ENCODE assay signal across 9 mouse cellular contexts in the genomic region with DNA sequence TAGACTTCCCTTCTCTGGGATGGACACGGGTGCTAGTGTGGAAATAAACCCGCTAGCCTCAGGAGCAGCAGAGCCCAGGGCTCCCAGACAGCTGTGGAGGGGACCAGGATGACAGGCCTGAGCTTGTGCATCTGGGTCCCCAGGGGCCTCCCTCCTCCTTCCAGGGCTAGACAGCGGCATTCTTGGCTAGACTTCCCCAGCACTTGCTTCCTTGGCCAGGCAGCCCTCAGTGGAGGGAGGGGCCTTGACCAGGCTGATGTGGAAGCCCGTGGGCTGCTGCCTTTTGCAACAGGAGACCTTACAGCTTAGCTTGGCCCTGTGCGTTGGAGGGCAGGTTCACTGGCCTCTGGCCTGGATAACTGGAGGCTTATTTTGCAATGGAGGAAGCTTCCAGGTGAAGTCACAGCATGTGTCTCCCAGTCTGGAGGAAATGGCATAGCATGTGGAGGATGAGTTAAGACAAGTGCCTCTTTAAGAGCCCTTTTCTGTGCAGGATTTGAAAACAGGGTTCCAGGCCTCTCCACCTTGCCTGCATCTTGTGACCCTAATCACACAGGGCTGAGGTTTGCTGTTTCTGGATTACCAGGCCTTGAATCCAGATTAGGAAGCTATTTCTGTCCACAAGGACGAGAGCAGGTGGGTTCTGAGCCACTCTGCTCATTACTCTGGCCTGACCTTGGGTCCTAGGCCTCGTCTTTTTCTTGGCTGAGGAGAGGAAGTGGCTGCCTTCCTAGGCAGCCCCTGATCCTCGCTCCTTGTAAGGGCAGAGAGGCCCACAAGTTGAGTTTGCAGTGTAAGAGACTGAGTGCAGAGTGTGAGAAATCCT. TPM values are rescaled to one million over a fixed set of nuclear protein-coding genes. Genes with fewer than 3 reads are reported as not detected.
DNase-seq lines count a peak whose midpoint lies in the region; ATAC-seq and TF ChIP-seq lines count a peak whose summit lies in the region.
"Had no signal": no experiment of that assay in that cellular context is flagged by ENCODE, and none has a peak within 500 bp of the region (broad histone marks: within the 10 kb centered on the region; RNA-seq: fewer than 3 reads in every experiment).

No protein-coding gene starts in this region.

- 0 out of 2 replicates have a peak, but pooled peaks have one; percentile 13 for ATAC-seq in hindbrain, embryonic 16.5 days
- peak; percentile 53 for ATAC-seq in liver, postnatal 0 days
- ATAC-seq in erythroid progenitor cell, adult 5-6 weeks (replicated peaks; ENCODE audit: low FRiP score, poor library complexity, severe bottlenecking) = no peak

- TF ChIP-seq EP300 in liver, postnatal 0 days (IDR thresholded peaks at IDR 0.05; ENCODE audit: low read depth) = no peak

- no peaks in the 10 kb centered on the region for H3K27me3 ChIP-seq in hindbrain, embryonic 16.5 days (replicated peaks; ENCODE audit: control insufficient read depth, insufficient read depth, low read length)
- no peaks in the 10 kb centered on the region for H3K27me3 ChIP-seq in liver, postnatal 0 days (ENCODE audit: insufficient read depth, low read length)

- peaks cover 30% of the 10 kb centered on the region for H3K4me1 ChIP-seq in hindbrain, embryonic 16.5 days (ENCODE audit: control insufficient read depth, insufficient read depth, low read depth, low read length)
- H3K4me1 ChIP-seq in liver, postnatal 0 days (ENCODE audit: insufficient read depth) = peaks cover 59% of the 10 kb centered on the region

- H3K9me3 ChIP-seq in hindbrain, embryonic 16.5 days (ENCODE audit: control insufficient read depth, low read length) = no peaks in the 10 kb centered on the region
- no peaks in the 10 kb centered on the region for H3K9me3 ChIP-seq in liver, postnatal 0 days (ENCODE audit: low read length)

- TF ChIP-seq CTCF in liver, postnatal 0 days (IDR thresholded peaks at IDR 0.05; ENCODE audit: low read depth) = no peak

- H3K36me3 ChIP-seq in hindbrain, embryonic 16.5 days (ENCODE audit: control insufficient read depth, insufficient read depth, low read length) = peaks cover 11% of the 10 kb centered on the region
- H3K36me3 ChIP-seq in liver, postnatal 0 days (replicated peaks; ENCODE audit: insufficient read depth, low read length) = peaks cover 18% of the 10 kb centered on the region

- H3K4me3 ChIP-seq in hindbrain, embryonic 16.5 days (ENCODE audit: low read length) = peak overlapping the region; percentile 96; the same call in 1 of the 2 replicates
- peak overlapping the region; percentile 66; the same call in 1 of the 2 replicates for H3K4me3 ChIP-seq in liver, postnatal 0 days (ENCODE audit: low read depth, low read length)

- peak overlapping the region; percentile 46 for H3K9ac ChIP-seq in hindbrain, embryonic 16.5 days (ENCODE audit: low read depth, low read length)
- H3K9ac ChIP-seq in liver, postnatal 0 days (replicated peaks) = peak overlapping the region; percentile 65

- peak overlapping the region; percentile 78 for H3K4me2 ChIP-seq in hindbrain, embryonic 16.5 days (ENCODE audit: low read length)
- H3K4me2 ChIP-seq in liver, postnatal 0 days (ENCODE audit: low read depth, low read length) = peak overlapping the region; percentile 95

- 53% methylated on average over 8 of the region's 8 CpGs for WGBS in hindbrain, embryonic 16.5 days
- 15% methylated on average over 8 of the region's 8 CpGs for WGBS in liver, postnatal 0 days (ENCODE audit: insufficient replicate concordance)

- peak overlapping the region; percentile 62; the same call in 1 of the 2 replicates for H3K27ac ChIP-seq in hindbrain, embryonic 16.5 days (ENCODE audit: low read depth, low read length)
- H3K27ac ChIP-seq in liver, postnatal 0 days (ENCODE audit: low read depth) = peak overlapping the region; percentile 90

- DNase-seq in adrenal gland, adult 2 months = peak; percentile 76
- no peak for DNase-seq in adrenal gland, postnatal 4 days (ENCODE audit: low spot score in 2 of 2)
- DNase-seq in adrenal gland, postnatal 10 days = peak; percentile 76
- DNase-seq in gastrocnemius, postnatal 10 days = peak; percentile 74
- peak; percentile 64 for DNase-seq in liver, postnatal 0 days
- DNase-seq in retina, postnatal 7 days (ENCODE audit: low read depth, low spot score) = peak; percentile 68

RNA-seq across cellular contexts. Expression of gene Unc119, which starts 1.8 kb away (rescaled TPM):
- total RNA-seq in adrenal gland, adult 2 months (2021) = 10 to 100 TPM; 35.3 to 44.1 TPM
- polyA plus RNA-seq in adrenal gland, adult 2 months (2012; rRNA removed) = 60.4 and 65.4 TPM in 2 replicates
- total RNA-seq in adrenal gland, postnatal 4 days (2021) = 10 to 100 TPM; 55.7 to 67.1 TPM
- total RNA-seq in adrenal gland, postnatal 10 days (2021) = 10 to 100 TPM; 36.1 to 42.5 TPM
- total RNA-seq in gastrocnemius, postnatal 10 days (2021) = 10 to 100 TPM; 26.2 to 28.4 TPM
- polyA plus RNA-seq in hindbrain, embryonic 16.5 days (2015; fragmentation: Nextera tagmentation; extraction: Ambion mirVana) = 86.5 and 91.1 TPM in 2 replicates
- 63.7 and 77.0 TPM in 2 replicates for polyA plus RNA-seq in liver, postnatal 0 days (2015; fragmentation: Nextera tagmentation; extraction: Ambion mirVana)
- total RNA-seq in erythroid progenitor cell, adult 5-6 weeks (2015; ENCODE audit: low replicate concordance) = 17.2 and 20.9 TPM in 2 replicates
- total RNA-seq in erythroid progenitor cell, adult 5-6 weeks (2017; ENCODE audit: low replicate concordance) = 7.9 and 8.3 TPM in 2 replicates

RNA-seq across cellular contexts. Expression of gene Pigs, which starts 16.9 kb away (rescaled TPM):
- 10 to 100 TPM; 57.3 to 61.3 TPM for total RNA-seq in adrenal gland, adult 2 months (2021)
- polyA plus RNA-seq in adrenal gland, adult 2 months (2012; rRNA removed) = 161 and 184 TPM in 2 replicates
- total RNA-seq in adrenal gland, postnatal 4 days (2021) = 10 to 100 TPM; 58.2 to 58.3 TPM
- total RNA-seq in adrenal gland, postnatal 10 days (2021) = 10 to 100 TPM; 40.1 to 40.3 TPM
- total RNA-seq in gastrocnemius, postnatal 10 days (2021) = 10 to 100 TPM; 24.9 to 25.5 TPM
- polyA plus RNA-seq in hindbrain, embryonic 16.5 days (2015; fragmentation: Nextera tagmentation; extraction: Ambion mirVana) = 101 and 107 TPM in 2 replicates
- 33.1 and 34.6 TPM in 2 replicates for polyA plus RNA-seq in liver, postnatal 0 days (2015; fragmentation: Nextera tagmentation; extraction: Ambion mirVana)
- total RNA-seq in erythroid progenitor cell, adult 5-6 weeks (2015; ENCODE audit: low replicate concordance) = 7.2 and 14.3 TPM in 2 replicates
- 3.6 and 3.9 TPM in 2 replicates for total RNA-seq in erythroid progenitor cell, adult 5-6 weeks (2017; ENCODE audit: low replicate concordance)

RNA-seq across cellular contexts. Expression of gene Aldoc, which starts 22.3 kb away (rescaled TPM):
- total RNA-seq in adrenal gland, adult 2 months (2021) = 10 to 100 TPM; 25.1 to 28.0 TPM
- polyA plus RNA-seq in adrenal gland, adult 2 months (2012; rRNA removed) = 15.7 and 26.0 TPM in 2 replicates
- 10 to 100 TPM; 15.3 to 16.2 TPM for total RNA-seq in adrenal gland, postnatal 4 days (2021)
- 1 to 10 TPM; 8.3 to 8.6 TPM for total RNA-seq in adrenal gland, postnatal 10 days (2021)
- 1 to 10 TPM; 1.9 to 2.0 TPM for total RNA-seq in gastrocnemius, postnatal 10 days (2021)
- 390 and 562 TPM in 2 replicates for polyA plus RNA-seq in hindbrain, embryonic 16.5 days (2015; fragmentation: Nextera tagmentation; extraction: Ambion mirVana)
- polyA plus RNA-seq in liver, postnatal 0 days (2015; fragmentation: Nextera tagmentation; extraction: Ambion mirVana) = 12.1 and 15.4 TPM in 2 replicates
- total RNA-seq in erythroid progenitor cell, adult 5-6 weeks (2015; ENCODE audit: low replicate concordance) = 1.3 and 16.2 TPM in 2 replicates
- total RNA-seq in erythroid progenitor cell, adult 5-6 weeks (2017; ENCODE audit: low replicate concordance) = 2.4 and 3.0 TPM in 2 replicates

RNA-seq across cellular contexts. Expression of gene Foxn1, which starts 41.3 kb away (rescaled TPM):
- total RNA-seq in adrenal gland, adult 2 months (2021) = under 1 TPM; 0.29 to 0.41 TPM
- 0.27 and 0.35 TPM in 2 replicates for polyA plus RNA-seq in adrenal gland, adult 2 months (2012; rRNA removed)
- total RNA-seq in adrenal gland, postnatal 4 days (2021) = under 1 TPM; 0.08 to 0.17 TPM
- total RNA-seq in adrenal gland, postnatal 10 days (2021) = under 1 TPM in 1 of 2 experiments, not detected in 1; 0.09 TPM
- not detected for total RNA-seq in gastrocnemius, postnatal 10 days (2021)
- not detected in 2 replicates for polyA plus RNA-seq in hindbrain, embryonic 16.5 days (2015; fragmentation: Nextera tagmentation; extraction: Ambion mirVana)
- polyA plus RNA-seq in liver, postnatal 0 days (2015; fragmentation: Nextera tagmentation; extraction: Ambion mirVana) = not detected in 2 replicates
- not detected in 2 replicates for total RNA-seq in erythroid progenitor cell, adult 5-6 weeks (2015; ENCODE audit: low replicate concordance)
- not detected in 2 replicates for total RNA-seq in erythroid progenitor cell, adult 5-6 weeks (2017; ENCODE audit: low replicate concordance)
- total RNA-seq: gastrocnemius, postnatal 4 days had no signal

RNA-seq across cellular contexts. Expression of gene Spag5, which starts 43.8 kb away (rescaled TPM):
- total RNA-seq in adrenal gland, adult 2 months (2021) = 1 to 10 TPM; 3.0 to 4.1 TPM
- polyA plus RNA-seq in adrenal gland, adult 2 months (2012; rRNA removed) = 1.9 and 3.6 TPM in 2 replicates
- 10 to 100 TPM; 28.8 to 31.5 TPM for total RNA-seq in adrenal gland, postnatal 4 days (2021)
- 10 to 100 TPM; 11.2 to 16.1 TPM for total RNA-seq in adrenal gland, postnatal 10 days (2021)
- total RNA-seq in gastrocnemius, postnatal 10 days (2021) = 10 to 100 TPM in 1 of 2 experiments, 1 to 10 TPM in 1; 7.1 to 11.3 TPM
- 10.5 and 11.2 TPM in 2 replicates for polyA plus RNA-seq in hindbrain, embryonic 16.5 days (2015; fragmentation: Nextera tagmentation; extraction: Ambion mirVana)
- polyA plus RNA-seq in liver, postnatal 0 days (2015; fragmentation: Nextera tagmentation; extraction: Ambion mirVana) = 9.8 and 11.4 TPM in 2 replicates
- 234 and 259 TPM in 2 replicates for total RNA-seq in erythroid progenitor cell, adult 5-6 weeks (2015; ENCODE audit: low replicate concordance)
- total RNA-seq in erythroid progenitor cell, adult 5-6 weeks (2017; ENCODE audit: low replicate concordance) = 464 and 490 TPM in 2 replicates

Comparison
In these comparisons a context has a peak if more than half of its experiments do, and no peak if none do; other contexts are left out.
1. DNase-seq: peak in adrenal gland, adult 2 months (single experiment), adrenal gland, postnatal 10 days (single experiment), gastrocnemius, postnatal 10 days (single experiment), liver, postnatal 0 days (single experiment) and retina, postnatal 7 days (single experiment); none in adrenal gland, postnatal 4 days (0 of 2).